Mouse (Mus musculus): ENCODE results near the gene Trip12. TPM values are rescaled to one million over a fixed set of nuclear protein-coding genes. Genes with fewer than 3 reads are reported as not detected.

Trip12 gene
- total RNA-seq (2015; ENCODE audit: low replicate concordance): 90.1 and 113 TPM in 2 replicates
- total RNA-seq (2017; ENCODE audit: low replicate concordance): 124 and 203 TPM in 2 replicates

DNA sequence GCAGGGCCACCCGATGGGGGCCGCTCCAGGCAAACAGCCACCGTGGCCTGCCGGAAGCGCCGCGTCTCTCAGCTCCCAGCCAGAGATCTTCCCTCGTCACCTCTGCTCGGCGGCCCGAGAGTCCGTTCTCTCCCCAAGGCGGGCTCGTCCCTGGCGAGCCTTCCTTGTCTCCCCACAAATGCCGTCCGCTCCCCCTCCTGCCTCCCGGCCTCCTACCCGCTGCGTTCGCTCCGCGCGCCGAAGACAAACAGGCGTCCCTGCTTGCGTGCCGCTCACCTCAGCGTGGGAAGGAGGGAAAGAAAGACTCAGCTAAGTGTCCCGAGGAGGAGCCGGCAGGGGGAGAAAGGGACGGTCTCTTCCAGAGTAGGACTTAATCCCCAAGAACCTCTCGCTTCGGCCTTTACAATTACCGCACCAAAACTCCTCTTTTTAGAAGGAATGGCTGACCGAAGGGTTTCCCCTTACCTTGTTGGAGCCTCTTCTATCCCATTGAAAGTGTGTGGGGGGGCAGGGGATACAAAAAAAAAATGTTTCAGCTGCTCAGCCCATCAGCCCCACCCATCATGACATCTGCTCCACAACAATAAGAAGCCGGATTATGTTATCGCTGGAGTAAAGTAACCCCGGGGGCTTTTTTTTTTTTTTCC is at the start of gene Trip12:
Trip12 (minus strand) TSS at position 499 of the 647 bp plus-strand sequence.
- peak; percentile 60 for ATAC-seq (replicated peaks; ENCODE audit: low FRiP score, poor library complexity, severe bottlenecking)

DNA sequence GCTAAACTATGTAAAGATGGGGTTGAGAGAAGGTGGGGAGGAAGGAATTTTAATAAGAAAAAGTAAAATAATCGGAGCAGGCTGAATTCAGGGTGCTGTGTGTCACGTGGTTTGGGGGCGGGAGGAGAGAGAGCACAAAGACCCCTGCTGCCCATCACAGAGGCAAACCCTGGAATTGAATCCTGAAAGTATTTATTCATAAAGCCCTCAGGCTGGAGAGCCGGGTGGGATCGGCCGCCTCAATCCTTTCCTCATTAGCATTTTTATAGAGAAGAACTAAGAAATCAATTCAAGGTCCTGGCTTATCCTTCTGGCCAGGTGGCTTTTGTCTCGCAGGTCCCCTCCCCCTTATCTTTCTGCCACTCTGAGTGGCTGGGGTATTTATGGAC is 49.7 kb upstream of the Trip12 start:
- no peak for ATAC-seq (replicated peaks; ENCODE audit: low FRiP score, poor library complexity, severe bottlenecking)

DNA sequence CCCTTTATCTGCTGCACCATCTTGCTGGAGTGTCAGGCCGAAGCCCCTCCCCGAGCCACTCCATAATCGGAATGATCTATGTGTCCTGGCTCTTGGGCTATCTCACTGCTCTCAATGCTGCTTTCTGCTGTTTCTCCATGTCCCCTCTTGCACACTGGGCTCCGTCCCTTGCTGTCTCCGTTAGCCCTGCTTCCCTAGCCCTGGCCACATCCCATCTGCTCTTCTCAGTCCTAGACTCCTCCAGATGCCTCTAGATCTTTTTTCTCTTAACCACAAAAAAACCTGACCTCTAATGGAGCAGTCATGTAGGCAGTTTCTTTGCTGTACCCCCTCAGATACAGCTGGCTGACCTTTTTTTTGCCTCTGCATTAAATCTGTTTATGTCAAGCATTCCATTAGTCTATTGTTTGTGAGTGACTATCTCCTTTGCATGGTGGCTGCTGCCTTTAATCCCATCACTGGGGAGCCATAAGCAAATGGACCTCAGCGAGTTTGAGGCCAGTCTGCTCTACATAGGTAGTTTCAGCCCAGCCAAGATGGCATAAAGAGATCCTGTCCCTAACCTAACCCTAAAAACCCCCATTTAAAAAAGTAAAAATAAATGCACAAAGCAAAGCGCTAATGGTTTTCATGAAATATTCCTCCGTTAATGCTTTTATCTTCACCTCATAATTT is 49.2 kb upstream of the Trip12 start:
- no peak for ATAC-seq (replicated peaks; ENCODE audit: low FRiP score, poor library complexity, severe bottlenecking)

DNA sequence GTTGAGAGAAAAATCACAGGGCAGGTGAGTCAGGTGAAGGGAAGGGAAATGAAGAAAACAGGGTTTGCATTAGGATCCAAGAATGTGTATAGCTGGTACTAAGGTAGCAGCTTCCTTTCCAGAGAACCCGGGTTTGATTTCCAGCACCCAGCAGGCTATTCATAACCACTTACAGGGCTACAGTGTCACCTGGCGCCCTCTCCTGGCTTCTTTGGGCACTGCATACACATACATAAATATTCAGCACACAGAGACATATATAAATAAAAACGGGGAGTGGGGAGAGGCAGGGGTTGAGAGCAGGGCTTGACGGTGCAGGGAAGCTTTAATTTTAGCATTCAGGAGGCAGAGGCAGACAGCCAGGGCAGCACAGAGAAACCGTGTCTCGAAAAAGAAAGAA is 45.6 kb upstream of the Trip12 start:
- no peak for ATAC-seq (replicated peaks; ENCODE audit: low FRiP score, poor library complexity, severe bottlenecking)

DNA sequence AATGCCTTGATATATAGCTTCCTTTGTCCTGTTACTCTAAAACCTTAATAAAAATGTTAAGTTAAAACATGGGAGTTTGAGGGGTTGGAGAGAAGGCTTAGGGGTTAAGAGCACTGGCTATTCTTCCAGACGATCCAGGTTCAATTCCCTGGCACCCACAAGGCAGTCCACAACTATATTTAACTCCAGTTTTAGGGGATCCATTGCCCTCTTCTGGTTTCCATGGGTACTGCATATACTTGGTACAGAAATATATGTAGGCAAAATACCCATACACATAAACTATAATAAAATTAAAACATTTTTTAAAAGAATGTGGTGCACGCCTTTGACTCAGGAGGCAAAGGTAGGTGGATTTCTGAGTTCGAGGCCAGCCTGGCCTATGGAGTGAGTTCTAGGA is 44.9 kb upstream of the Trip12 start:
- no peak for ATAC-seq (replicated peaks; ENCODE audit: low FRiP score, poor library complexity, severe bottlenecking)

DNA sequence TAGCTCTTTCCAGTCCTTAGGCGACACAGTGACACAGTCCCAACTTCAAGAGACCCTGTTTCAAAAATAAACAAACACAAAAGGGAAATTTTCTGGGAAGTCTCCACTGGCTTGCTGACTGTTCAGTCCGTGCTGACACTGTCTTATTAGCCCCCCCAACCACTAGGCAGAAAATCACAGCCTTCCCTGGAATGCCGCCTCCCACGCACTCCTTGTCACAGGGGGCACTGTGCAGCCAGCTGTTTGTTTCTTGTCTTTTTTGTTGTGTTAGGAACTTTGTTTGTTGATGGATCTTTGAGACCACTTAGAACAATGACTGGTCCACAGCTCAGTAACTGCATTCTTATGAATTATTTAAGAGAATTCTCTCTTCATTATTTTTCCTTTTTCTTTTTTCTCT is 43.6 kb upstream of the Trip12 start:
- no peak for ATAC-seq (replicated peaks; ENCODE audit: low FRiP score, poor library complexity, severe bottlenecking)

DNA sequence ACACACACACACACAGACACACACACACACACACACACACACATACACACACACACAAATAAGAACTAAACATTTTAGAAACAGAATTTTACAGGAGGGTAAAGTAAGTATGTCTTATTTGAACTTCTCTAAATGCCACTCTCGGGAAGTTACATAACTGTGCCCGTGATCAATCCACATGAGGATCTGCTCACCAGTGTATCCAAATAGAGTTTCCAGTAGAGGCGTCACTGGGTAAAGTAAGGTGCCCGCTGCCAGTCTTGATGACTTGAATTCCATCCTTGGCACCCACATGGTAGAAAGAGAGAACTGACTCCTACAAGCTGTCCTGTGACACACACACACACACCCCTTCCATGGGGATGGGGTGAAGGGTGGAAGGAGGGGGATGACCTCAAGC is 42.6 kb upstream of the Trip12 start:
- no peak for ATAC-seq (replicated peaks; ENCODE audit: low FRiP score, poor library complexity, severe bottlenecking)

DNA sequence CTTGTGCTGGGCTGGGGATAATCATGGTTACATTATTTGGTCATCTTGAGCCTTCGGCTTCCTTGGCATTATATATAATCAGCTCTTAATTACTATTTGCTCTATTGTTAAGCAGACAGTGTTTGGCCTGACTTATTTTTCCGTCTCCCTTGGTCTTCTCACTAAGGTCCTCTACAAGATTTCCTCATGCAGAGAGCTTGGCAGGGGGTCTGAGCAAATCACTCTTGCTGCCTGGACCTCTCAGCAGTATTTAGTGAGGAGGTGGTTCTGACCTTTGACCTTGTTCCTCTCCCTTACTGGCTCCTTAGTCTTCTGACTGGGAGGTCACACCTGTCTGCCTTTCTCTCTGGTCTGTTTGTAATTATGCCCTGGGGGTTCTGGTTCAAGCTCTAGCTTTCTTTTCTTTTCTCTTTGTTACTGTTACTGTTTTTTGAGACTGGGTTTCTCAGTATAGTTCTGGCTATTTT is 41.8 kb upstream of the Trip12 start:
- no peak for ATAC-seq (replicated peaks; ENCODE audit: low FRiP score, poor library complexity, severe bottlenecking)

DNA sequence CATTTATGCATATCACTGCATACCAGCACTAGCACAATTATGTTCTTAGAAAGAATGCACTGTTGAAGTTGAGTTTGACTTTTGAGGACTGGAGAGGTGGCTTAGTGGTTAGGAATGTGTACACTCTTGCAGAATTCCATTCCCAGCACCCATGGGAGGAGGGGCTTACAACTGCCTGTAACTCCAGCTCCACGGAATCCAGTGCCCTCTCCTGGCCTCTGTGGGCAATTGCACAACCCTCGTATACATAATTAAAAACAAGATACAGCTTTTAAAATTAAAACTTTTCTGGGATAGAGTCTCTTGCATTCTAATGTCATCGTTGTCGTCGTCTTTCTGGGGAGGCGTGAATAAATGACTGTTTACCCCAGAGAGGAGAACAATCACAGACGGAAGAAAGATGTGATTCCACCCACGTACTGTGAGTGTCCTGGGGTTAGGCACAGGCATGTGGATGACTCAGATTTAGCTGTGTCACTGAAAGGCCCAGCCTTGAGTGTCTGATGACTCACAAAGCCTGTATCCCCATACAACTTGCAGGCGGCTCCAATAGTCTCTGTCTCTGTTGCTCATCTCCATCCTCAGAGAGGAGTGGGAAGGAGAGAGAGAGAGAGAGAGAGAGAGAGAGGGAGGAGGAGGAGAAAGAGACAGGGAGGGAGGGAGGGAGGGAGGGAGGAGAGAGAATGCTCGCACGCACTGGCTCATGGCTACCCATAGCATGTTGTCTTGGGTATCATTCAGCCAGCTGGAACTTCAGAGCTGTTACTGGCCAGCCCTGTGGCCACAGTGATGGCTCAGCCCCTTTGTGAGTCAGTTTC is 41.1 kb upstream of the Trip12 start:
- ATAC-seq (replicated peaks; ENCODE audit: low FRiP score, poor library complexity, severe bottlenecking): no peak

DNA sequence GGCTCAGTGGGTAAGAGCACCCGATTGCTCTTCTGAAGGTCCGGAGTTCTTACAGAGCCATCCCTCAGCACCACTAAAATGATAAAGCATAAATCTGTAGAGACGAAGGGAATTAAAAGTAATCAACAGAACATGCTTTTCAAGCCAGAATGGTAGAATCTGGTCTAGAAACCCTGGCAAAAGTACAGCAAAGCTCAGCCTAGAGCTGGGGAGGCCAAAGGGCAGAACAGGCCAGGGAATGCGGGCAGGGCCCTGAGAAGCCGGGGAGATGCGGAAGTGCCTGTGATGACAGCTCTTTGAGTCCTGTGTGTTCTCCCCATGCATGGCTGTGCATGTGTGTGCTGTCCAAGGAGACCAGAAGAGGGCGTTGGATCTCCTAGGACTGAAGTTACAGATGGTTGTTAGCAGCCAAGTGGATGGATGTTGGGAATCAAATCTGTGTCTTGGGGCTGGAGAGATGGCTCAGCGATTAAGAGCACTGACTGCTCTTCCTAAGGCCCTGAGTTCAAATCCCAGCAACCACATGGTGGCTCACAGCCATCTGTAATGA is 39.3 kb upstream of the Trip12 start:
- no peak for ATAC-seq (replicated peaks; ENCODE audit: low FRiP score, poor library complexity, severe bottlenecking)

DNA sequence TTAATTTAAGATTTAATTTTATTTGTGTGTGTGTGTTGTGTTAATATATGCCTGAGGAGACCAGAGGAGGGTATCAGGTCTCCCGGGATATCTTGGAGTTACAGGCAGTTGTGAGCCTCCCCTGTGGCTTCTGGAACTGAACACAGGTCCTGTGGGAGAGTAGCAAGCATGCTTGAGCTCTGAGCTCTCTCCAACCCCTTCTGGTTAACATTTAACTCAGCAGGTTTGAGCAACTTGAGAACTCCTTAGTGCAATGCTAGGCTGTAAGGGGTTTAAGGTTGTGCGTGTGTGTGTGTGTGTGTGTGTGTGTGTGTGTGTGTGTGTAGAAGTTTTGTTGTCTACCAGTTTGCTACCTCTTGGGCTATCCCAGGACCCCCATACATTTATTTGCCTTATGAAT is 37.3 kb upstream of the Trip12 start:
- no peak for ATAC-seq (replicated peaks; ENCODE audit: low FRiP score, poor library complexity, severe bottlenecking)

DNA sequence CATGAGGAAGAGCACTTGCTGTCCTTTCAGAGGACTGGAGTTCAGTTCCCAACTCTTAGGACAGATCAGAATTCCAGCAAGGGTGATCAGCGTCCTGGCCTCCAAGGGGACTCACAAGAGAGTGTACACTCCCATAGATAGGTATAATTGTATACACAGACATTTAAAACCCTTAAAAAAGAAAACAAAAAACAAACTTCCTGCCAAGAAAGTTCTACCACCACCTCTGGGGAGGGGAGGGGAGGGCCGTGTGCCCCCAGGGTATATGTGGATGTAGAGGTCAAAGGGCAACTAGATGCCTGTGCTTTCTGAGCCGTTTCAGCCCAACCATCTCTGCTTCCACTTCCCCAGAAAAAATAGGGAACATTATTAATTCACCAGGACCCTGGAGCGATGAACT is 32.6 kb upstream of the Trip12 start:
- no peak for ATAC-seq (replicated peaks; ENCODE audit: low FRiP score, poor library complexity, severe bottlenecking)

DNA sequence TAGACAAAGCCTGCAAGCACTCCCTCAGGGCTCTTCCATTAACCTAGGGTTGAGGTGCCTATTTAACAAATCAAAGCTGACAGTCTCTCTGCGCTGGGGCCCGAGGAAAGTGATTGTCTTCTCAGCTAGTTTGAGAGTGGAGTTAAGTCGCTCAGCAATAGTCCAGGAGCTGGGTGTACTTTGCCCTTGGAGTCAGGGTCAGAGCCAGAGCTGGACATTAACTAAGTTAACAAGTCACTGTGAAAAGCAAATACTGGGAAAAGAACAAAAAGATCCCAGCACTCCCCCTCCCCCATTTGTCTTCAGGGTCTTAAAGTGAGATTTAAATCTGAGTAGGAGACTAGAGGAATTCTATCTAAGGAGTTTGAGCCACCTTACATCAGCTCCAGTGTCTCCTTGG is 31.8 kb upstream of the Trip12 start:
- ATAC-seq (replicated peaks; ENCODE audit: low FRiP score, poor library complexity, severe bottlenecking): no peak

DNA sequence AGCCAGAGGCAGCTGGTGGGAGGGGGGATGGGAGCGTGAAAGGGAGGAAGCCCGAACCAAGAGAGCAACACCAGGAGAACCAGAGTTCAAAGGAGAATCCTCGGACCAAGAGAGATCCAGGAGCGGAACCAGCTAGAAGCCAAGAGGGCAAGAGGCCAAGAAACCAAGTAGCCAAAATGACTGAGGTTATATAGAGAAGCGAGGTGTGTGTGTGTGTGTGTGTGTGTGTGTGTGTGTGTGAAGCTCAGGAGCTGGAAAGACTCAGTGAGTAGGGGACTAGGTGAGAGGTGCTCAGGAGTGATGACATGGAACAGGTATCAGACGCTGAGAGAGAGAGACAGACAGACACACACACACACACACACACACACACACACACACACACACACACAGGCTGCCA is 30.8 kb upstream of the Trip12 start:
- ATAC-seq (replicated peaks; ENCODE audit: low FRiP score, poor library complexity, severe bottlenecking): no peak

DNA sequence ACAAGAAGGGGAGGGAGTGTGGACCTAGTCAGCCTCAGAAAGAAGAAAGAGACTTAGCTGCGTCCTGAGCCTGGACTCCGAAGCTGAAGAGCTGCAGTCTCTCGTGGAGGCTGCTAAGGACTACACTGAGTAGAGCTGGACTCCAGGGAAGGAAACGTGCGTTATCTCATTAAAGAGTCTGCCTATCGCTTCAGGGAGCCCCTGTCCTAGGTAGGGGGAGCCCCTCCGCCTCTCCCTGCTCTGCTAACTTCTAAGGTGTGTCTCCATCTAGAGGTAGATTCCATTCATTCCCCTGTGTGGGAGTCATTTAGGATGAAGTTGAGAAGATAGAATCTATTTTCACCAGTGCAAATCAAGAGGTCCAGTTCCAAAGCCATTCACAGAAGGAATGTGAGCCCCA is 29.2 kb upstream of the Trip12 start:
- ATAC-seq (replicated peaks; ENCODE audit: low FRiP score, poor library complexity, severe bottlenecking): no peak

DNA sequence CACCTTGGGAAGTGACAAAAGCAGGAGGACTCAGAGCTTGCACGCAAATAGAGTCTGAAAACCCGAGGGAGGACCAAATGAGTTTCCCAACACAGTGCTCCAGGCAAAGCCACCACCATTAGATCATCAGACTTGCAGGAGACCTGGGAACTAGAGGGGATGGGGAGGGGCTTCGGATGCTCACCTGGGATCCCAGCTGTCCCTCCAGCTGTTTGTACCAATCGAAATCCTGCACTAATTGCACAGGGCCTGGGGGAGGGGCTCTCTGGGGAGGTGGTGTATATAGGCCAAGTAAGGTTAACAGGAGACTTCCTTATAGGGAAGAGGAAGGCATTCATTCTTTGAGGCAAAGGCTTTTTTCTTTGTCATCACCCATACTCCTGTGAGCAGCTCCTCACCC is 28.5 kb upstream of the Trip12 start:
- no peak for ATAC-seq (replicated peaks; ENCODE audit: low FRiP score, poor library complexity, severe bottlenecking)

DNA sequence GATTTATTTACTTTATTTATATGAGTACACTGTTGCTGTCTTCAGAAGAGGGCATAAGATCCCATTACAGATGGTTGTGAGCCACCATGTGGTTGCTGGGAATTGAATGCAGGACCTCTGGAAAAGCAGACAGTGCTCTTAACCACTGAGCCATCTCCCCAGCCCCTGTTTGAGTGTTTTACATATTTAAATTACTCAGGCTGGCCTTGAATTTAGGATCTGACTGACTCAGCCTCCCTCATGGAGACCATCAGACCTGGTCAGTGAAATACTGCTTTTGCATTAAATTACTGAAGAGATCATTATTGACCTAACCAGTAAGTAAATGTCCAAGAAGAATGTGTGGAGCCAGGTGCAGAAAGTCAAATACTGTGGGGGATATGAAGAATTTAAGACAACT is 28.0 kb upstream of the Trip12 start:
- no peak for ATAC-seq (replicated peaks; ENCODE audit: low FRiP score, poor library complexity, severe bottlenecking)

DNA sequence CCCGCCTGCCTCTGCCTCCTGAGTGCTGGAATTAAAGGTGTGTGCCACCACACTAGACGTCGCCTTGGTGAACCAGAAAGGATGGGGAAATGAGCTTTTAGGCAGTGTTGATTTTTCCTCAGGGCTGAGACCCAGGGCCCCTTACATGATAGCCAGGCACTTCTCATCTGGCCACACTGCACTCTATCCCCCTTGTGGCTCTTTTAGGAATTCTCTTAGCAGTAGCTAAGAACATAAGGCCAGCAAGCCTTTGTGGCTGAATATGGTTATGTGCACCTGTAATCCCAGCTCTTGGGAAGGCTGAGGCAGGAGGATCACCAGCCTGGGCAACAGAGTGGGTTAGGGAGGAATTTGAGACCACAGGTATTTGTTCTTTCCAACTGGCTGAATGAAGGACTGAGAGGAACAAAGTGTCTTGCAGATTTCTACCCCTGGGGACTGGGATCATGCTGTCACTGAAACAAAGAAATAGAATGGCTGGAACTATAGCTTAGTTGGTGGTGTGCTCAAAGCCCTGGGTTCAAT is 26.5 kb upstream of the Trip12 start:
- ATAC-seq (replicated peaks; ENCODE audit: low FRiP score, poor library complexity, severe bottlenecking): no peak

DNA sequence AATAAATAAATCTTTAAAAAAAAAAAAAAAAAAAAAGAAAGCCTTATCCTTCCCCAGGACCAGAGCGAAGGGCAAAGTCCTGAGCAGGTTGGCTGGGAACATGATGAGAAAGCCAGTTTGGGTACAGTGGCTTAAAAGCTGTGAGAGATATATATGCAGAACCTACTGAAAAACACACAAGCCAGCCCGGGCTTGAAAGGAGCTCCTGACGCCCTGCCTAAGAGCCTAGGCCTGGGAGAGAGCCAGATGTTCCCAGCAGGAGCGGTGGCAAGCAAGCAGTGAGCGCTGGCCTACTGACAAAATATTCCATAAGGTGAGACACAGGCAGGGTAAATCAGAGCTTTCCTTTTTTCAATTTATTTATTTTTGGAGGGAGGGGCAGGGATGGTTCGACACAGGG is 25.9 kb upstream of the Trip12 start:
- no peak for ATAC-seq (replicated peaks; ENCODE audit: low FRiP score, poor library complexity, severe bottlenecking)

DNA sequence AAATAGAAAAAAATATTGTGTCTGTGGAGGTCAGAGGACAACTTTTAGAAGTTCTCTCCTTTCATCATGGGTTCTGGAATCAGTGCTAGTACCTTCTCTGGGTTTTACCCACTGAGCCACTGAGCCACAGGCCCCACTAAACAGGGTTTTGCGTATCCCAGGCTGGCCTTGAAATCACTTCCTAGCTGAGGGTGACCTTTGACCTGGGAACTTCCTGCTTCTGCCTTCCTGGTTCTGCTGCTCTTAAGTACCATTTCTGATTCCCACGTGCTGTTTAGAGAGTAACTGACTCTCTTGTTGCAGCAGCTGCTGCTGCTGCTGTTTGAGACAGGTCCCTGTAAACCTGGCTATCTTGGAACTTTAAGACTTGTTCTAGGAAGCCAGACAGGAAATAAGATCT is 24.3 kb upstream of the Trip12 start:
- no peak for ATAC-seq (replicated peaks; ENCODE audit: low FRiP score, poor library complexity, severe bottlenecking)

Measured in erythroid progenitor cell, adult 5-6 weeks (primary cell).